Mouse (Mus musculus): ENCODE results near the gene Bcr. TPM values are rescaled to one million over a fixed set of nuclear protein-coding genes. Genes with fewer than 3 reads are reported as not detected.

The Bcr gene
- 15.7 and 16.3 TPM in 2 replicates for polyA plus RNA-seq (2015; fragmentation: Nextera tagmentation; extraction: Ambion mirVana)

- Histone ChIP-seq H3K4me1 (peaks cover 63% of the 10 kb centered on the region), H3K4me2 (replicated peaks) (peak within 1 kb of the TSS; percentile 66), H3K36me3 (no peaks in the 10 kb centered on the region), H3K9ac (replicated peaks) (peak within 1 kb of the TSS; percentile 89), H3K4me3 (peak within 1 kb of the TSS; percentile 98), H3K27me3 (no peaks in the 10 kb centered on the region), H3K27ac (replicated peaks) (peak within 1 kb of the TSS; percentile 91), H3K9me3 (no peaks in the 10 kb centered on the region)
- WGBS: under 1% methylated on average over 56 of the region's 73 CpGs
- peak; percentile 90 for ATAC-seq (replicated peaks)
Measured at GRCm38 (mm10) chr10:75060217-75060842, at the start of gene Bcr. Gene Bcr, plus strand, starts transcription at chr10:75060592.

GRCm38 (mm10) chr10:75010704-75011103 is 49.7 kb upstream of the Bcr start:
- WGBS: 89% methylated on average over 15 of the region's 15 CpGs
- no peak overlapping the region; the same call in 1 of the 2 replicates for H3K27ac ChIP-seq (replicated peaks)
- peaks cover 15% of the 10 kb centered on the region for H3K4me1 ChIP-seq
- no peaks in the 10 kb centered on the region for H3K27me3 ChIP-seq
- no peak for ATAC-seq (replicated peaks)
- H3K9ac ChIP-seq (replicated peaks): no peak overlapping the region
- no peaks in the 10 kb centered on the region for H3K9me3 ChIP-seq
- H3K36me3 ChIP-seq: no peaks in the 10 kb centered on the region
- H3K4me2 ChIP-seq (replicated peaks): no peak overlapping the region
- H3K4me3 ChIP-seq: no peak overlapping the region

GRCm38 (mm10) chr10:75015465-75015864 is 44.9 kb upstream of the Bcr start:
- no peak overlapping the region for H3K4me2 ChIP-seq (replicated peaks)
- H3K4me1 ChIP-seq: peaks cover 7% of the 10 kb centered on the region; the same call in 1 of the 2 replicates
- no peak overlapping the region for H3K4me3 ChIP-seq
- no peaks in the 10 kb centered on the region for H3K36me3 ChIP-seq
- no peak overlapping the region for H3K27ac ChIP-seq (replicated peaks)
- 76% methylated on average over 14 of the region's 14 CpGs for WGBS
- no peak for ATAC-seq (replicated peaks)
- no peaks in the 10 kb centered on the region for H3K9me3 ChIP-seq
- no peaks in the 10 kb centered on the region for H3K27me3 ChIP-seq
- H3K9ac ChIP-seq (replicated peaks): no peak overlapping the region

GRCm38 (mm10) chr10:75016481-75016880 is 43.9 kb upstream of the Bcr start:
- no peak for ATAC-seq (replicated peaks)
- Histone ChIP-seq H3K27me3 (no peaks in the 10 kb centered on the region), H3K4me3 (no peak overlapping the region), H3K27ac (replicated peaks) (no peak overlapping the region), H3K4me1 (0 out of 2 replicates have a peak, but pooled peaks cover 6% of the 10 kb centered on the region), H3K9ac (replicated peaks) (no peak overlapping the region), H3K9me3 (no peaks in the 10 kb centered on the region), H3K36me3 (no peaks in the 10 kb centered on the region), H3K4me2 (replicated peaks) (no peak overlapping the region)
- WGBS: 65% methylated on average over 4 of the region's 4 CpGs

- no peaks in the 10 kb centered on the region for H3K9me3 ChIP-seq
- no peak overlapping the region for H3K4me3 ChIP-seq
- no peak overlapping the region for H3K4me2 ChIP-seq (replicated peaks)
- H3K4me1 ChIP-seq: 0 out of 2 replicates have a peak, but pooled peaks cover 3% of the 10 kb centered on the region
- WGBS: 70% methylated on average over 2 of the region's 2 CpGs
- H3K9ac ChIP-seq (replicated peaks): no peak overlapping the region
- no peak overlapping the region for H3K27ac ChIP-seq (replicated peaks)
- no peaks in the 10 kb centered on the region for H3K36me3 ChIP-seq
- ATAC-seq (replicated peaks): no peak
- no peaks in the 10 kb centered on the region for H3K27me3 ChIP-seq
Measured at GRCm38 (mm10) chr10:75020271-75020670, 40.1 kb upstream of the Bcr start.

- peak; percentile 42 for ATAC-seq (replicated peaks)
- 10% methylated on average over 6 of the region's 6 CpGs for WGBS
Measured at GRCm38 (mm10) chr10:75021138-75021537, 39.3 kb upstream of the Bcr start.

GRCm38 (mm10) chr10:75026491-75026890 is 33.9 kb upstream of the Bcr start:
- Histone ChIP-seq H3K4me2 (replicated peaks) (no peak overlapping the region), H3K27me3 (no peaks in the 10 kb centered on the region), H3K4me3 (no peak overlapping the region), H3K36me3 (no peaks in the 10 kb centered on the region), H3K9me3 (no peaks in the 10 kb centered on the region), H3K4me1 (no peaks in the 10 kb centered on the region), H3K27ac (replicated peaks) (no peak overlapping the region), H3K9ac (replicated peaks) (no peak overlapping the region)
- 0 out of 2 replicates have a peak, but pooled peaks have one; percentile 28 for ATAC-seq (replicated peaks)
- 44% methylated on average over 8 of the region's 8 CpGs for WGBS

More at GRCm38 (mm10) chr10:75021138-75021537, 39.3 kb upstream of the Bcr start:
- H3K4me1 ChIP-seq: 0 out of 2 replicates have a peak, but pooled peaks cover 3% of the 10 kb centered on the region
- no peak overlapping the region for H3K27ac ChIP-seq (replicated peaks)
- H3K4me3 ChIP-seq: no peak overlapping the region
- H3K27me3 ChIP-seq: no peaks in the 10 kb centered on the region
- no peak overlapping the region for H3K4me2 ChIP-seq (replicated peaks)
- H3K9ac ChIP-seq (replicated peaks): no peak overlapping the region
- H3K9me3 ChIP-seq: no peaks in the 10 kb centered on the region
- no peaks in the 10 kb centered on the region for H3K36me3 ChIP-seq

GRCm38 (mm10) chr10:75028743-75029142 is 31.6 kb upstream of the Bcr start:
- 90% methylated on average over 8 of the region's 8 CpGs for whole genome bisulfite sequencing
- Histone ChIP-seq H3K27me3 (no peaks in the 10 kb centered on the region), H3K9ac (replicated peaks) (no peak overlapping the region), H3K36me3 (no peaks in the 10 kb centered on the region), H3K9me3 (no peaks in the 10 kb centered on the region), H3K4me2 (replicated peaks) (no peak overlapping the region), H3K4me3 (no peak overlapping the region), H3K27ac (replicated peaks) (no peak overlapping the region), H3K4me1 (peaks cover 14% of the 10 kb centered on the region)
- ATAC-seq (replicated peaks): no peak

GRCm38 (mm10) chr10:75029677-75030076 is 30.7 kb upstream of the Bcr start:
- Histone ChIP-seq H3K27me3 (no peaks in the 10 kb centered on the region), H3K36me3 (no peaks in the 10 kb centered on the region), H3K4me2 (replicated peaks) (no peak overlapping the region), H3K27ac (replicated peaks) (no peak overlapping the region), H3K4me3 (no peak overlapping the region), H3K9ac (replicated peaks) (no peak overlapping the region), H3K4me1 (peaks cover 14% of the 10 kb centered on the region), H3K9me3 (no peaks in the 10 kb centered on the region)
- 98% methylated on average over 3 of the region's 3 CpGs for WGBS
- no peak for ATAC-seq (replicated peaks)

GRCm38 (mm10) chr10:75030234-75030633 is 30.2 kb upstream of the Bcr start:
- Histone ChIP-seq H3K27ac (replicated peaks) (no peak overlapping the region), H3K9ac (replicated peaks) (no peak overlapping the region), H3K36me3 (no peaks in the 10 kb centered on the region), H3K4me2 (replicated peaks) (no peak overlapping the region), H3K4me1 (peaks cover 14% of the 10 kb centered on the region), H3K9me3 (no peaks in the 10 kb centered on the region), H3K27me3 (no peaks in the 10 kb centered on the region), H3K4me3 (no peak overlapping the region)
- no peak for ATAC-seq (replicated peaks)
- WGBS: 90% methylated on average over 3 of the region's 3 CpGs

GRCm38 (mm10) chr10:75031345-75032114 is 28.9 kb upstream of the Bcr start:
- Histone ChIP-seq H3K9me3 (no peaks in the 10 kb centered on the region), H3K9ac (replicated peaks) (no peak overlapping the region), H3K4me2 (replicated peaks) (no peak overlapping the region), H3K27ac (replicated peaks) (no peak overlapping the region), H3K36me3 (no peaks in the 10 kb centered on the region), H3K27me3 (no peaks in the 10 kb centered on the region), H3K4me3 (no peak overlapping the region), H3K4me1 (peaks cover 19% of the 10 kb centered on the region)
- 86% methylated on average over 5 of the region's 5 CpGs for WGBS
- no peak for ATAC-seq (replicated peaks)

- Histone ChIP-seq H3K4me2 (replicated peaks) (peak within 1 kb of the TSS; percentile 32), H3K27me3 (no peaks in the 10 kb centered on the region), H3K4me3 (no peak within 1 kb of the TSS), H3K9me3 (no peaks in the 10 kb centered on the region), H3K36me3 (no peaks in the 10 kb centered on the region), H3K4me1 (peaks cover 26% of the 10 kb centered on the region), H3K9ac (replicated peaks) (no peak within 1 kb of the TSS), H3K27ac (replicated peaks) (peak within 1 kb of the TSS; percentile 64)
- ATAC-seq (replicated peaks): peak; percentile 70
- 9% methylated on average over 10 of the region's 10 CpGs for WGBS
Measured at GRCm38 (mm10) chr10:75032395-75032794, 28.0 kb upstream of the Bcr start, which contains the start of gene Rsph14. Gene Rsph14, minus strand, starts transcription at chr10:75032586.

Measured in forebrain, embryonic 15.5 days (tissue).